ENCODE assay signal across 8 mouse cellular contexts in the genomic region with DNA sequence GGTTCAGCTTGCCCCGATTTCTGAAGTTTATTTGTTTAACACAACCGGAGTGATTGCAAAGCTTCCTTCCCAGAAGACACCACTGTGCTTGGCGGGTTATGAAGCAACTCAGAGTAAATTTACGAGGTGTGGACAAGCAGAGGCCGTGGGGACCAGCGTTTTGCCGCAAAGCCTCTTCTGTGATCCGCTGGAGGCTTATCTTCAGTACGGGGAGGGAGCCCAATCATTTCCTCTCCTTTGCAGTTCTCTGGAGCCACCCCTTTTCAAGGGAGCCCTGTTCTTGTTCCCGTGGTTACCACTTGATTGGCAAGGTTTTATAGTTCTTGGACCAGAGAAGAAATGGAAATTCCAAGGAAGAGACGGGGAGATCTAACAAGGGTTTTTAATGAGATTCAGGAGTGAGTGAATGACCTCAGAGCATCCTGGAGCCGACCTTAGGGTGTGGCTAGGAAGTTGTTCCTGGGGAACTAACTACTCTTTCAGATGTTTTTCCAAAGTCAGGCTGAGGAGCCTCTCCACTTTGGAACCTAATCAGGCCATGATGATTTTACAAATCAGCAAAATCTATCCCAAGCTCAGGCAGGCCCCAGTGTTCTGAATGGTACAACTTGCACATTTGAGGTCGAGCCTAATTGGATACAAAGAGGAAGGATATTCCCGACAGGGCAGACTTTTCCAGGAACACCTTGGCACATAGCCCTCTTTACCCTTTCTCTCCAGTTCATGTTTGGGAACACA. TPM values are rescaled to one million over a fixed set of nuclear protein-coding genes. Genes with fewer than 3 reads are reported as not detected.
DNase-seq lines count a peak whose midpoint lies in the region; TF ChIP-seq lines count a peak whose summit lies in the region.

No protein-coding gene starts in this region.

- H3K27ac ChIP-seq in embryonic fibroblast, embryonic 13.5 days (ENCODE audit: insufficient read depth, low read length), result peak overlapping the region; percentile 80

- H3K4me1 ChIP-seq in embryonic fibroblast, embryonic 13.5 days (ENCODE audit: control insufficient read depth, insufficient read depth, low read length), result peaks cover 4% of the 10 kb centered on the region; the same call in 1 of the 2 replicates

- no peak; the same call in 1 of the 2 replicates for TF ChIP-seq POLR2A in embryonic fibroblast, embryonic 13.5 days (IDR thresholded peaks at IDR 0.05; ENCODE audit: low read depth, low read length)

- no peak overlapping the region for H3K4me3 ChIP-seq in embryonic fibroblast, embryonic 13.5 days (ENCODE audit: insufficient read depth, low read length)

- TF ChIP-seq CTCF in embryonic fibroblast, embryonic 13.5 days (IDR thresholded peaks at IDR 0.05; ENCODE audit: borderline replicate concordance, insufficient read depth, low read length), result no peak

- DNase-seq in retina, embryonic 14.5 days (ENCODE audit: low spot score), result peak; percentile 10
- DNase-seq in retina, postnatal 1 day, result no peak
- DNase-seq in heart, postnatal 4 days, result peak; percentile 62
- peak; percentile 59 for DNase-seq in lung, postnatal 25 days (ENCODE audit: low spot score)
- DNase-seq in thymus, postnatal 14 days, result no peak
- no peak for DNase-seq in ovary, postnatal 14 days (ENCODE audit: low spot score)
- DNase-seq in thymus, postnatal 10 days (ENCODE audit: low spot score in 2 of 2), result no peak

RNA-seq across cellular contexts. Expression of a gene that starts 25.0 kb away (rescaled TPM):
- polyA plus RNA-seq in embryonic fibroblast, embryonic 13.5 days (2011; ENCODE audit: insufficient read length, low read depth, missing spikeins), result 8.4 and 8.5 TPM in 2 replicates
- total RNA-seq in heart, postnatal 4 days (2021), result 1 to 10 TPM; 2.7 to 3.4 TPM

Comparison
In these comparisons a context has a peak if more than half of its experiments do, and no peak if none do; other contexts are left out.
1. DNase-seq: peak in retina, embryonic 14.5 days (single experiment), heart, postnatal 4 days (single experiment) and lung, postnatal 25 days (single experiment); none in retina, postnatal 1 day (single experiment), thymus, postnatal 14 days (single experiment), ovary, postnatal 14 days (single experiment) and thymus, postnatal 10 days (0 of 2).